Mouse (Mus musculus): ENCODE results near the gene Zbtb45.

- TF ChIP-seq CTCF (conservative IDR thresholded peaks at IDR 0.05; ENCODE audit: low read length) (no peak), POU5F1 (IDR thresholded peaks at IDR 0.05; ENCODE audit: borderline replicate concordance, low read length) (no peak)
These were observed 29.3 kb upstream of the Zbtb45 start for GRCm38 (mm10) chr7:13039181-13039580.

All from E14TG2a.4 (cell line).